Mouse (Mus musculus): ENCODE measurements around the gene Nudt15.

The Nudt15 gene

DNA sequence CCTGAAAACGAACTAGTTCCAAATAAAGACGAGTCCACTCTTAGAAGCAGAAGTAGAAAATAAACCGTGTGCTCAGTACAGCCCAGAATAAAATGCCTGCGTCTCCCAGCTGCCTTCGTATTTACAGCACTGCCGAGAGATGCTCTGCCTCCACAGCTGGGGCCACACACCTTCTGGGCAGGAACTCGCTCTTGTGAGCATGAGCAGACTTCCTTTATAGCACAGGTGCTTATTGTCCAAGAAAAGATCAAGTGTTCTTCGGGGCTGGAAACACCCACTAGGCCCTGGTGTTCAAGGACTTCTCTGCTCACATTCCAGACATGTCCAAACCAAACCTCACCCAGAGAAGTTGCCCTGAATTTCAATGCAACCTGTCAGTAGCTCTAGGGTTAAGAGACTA lies 77.4 kb downstream of the Nudt15 start:
- DNase-seq (ENCODE audit: low spot score in 2 of 2) = no peak

DNA sequence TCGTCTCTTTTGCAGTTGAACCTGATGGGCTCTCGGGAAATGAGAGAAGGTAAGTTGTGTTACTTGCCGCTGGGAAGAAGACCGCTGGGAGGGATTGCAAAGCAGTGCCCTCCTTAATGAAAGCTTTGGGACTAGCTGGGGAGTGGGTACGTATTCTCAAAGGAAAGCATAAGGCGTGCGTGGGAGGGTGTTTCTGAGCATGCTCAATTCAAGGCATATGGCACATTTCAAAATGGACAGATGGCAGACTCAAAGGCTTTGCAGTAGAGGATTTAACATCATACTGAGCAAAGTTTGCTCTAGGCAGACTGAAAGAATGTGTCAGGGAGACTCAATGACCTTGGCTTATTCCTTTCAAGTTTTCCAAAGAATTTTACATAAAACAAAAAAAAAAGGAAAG lies 78.5 kb downstream of the Nudt15 start:
- DNase-seq (ENCODE audit: low spot score in 2 of 2) = peak; percentile 83 to 93
